Comparison of ENCODE assay signal across 8 mouse cellular contexts in the genomic region with DNA sequence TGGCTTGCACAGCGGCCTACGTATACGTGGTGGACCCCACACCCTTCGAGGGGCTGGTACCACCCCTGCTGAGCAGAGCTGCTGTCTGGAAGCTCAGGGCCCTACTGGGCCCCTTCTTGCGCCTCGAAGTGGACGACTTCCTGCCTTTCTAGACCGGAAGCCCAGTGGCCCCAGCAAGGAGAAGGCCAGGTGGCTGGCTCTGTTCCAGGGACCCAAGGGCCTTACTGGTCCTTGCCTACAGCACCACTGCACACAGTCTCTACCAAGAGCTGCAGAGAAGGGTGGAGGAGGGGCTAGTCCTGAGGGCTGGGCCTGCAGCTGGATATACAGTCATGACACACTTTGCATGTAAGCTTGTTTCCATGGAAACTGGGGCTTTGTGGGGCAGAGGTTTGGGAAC. TPM values are rescaled to one million over a fixed set of nuclear protein-coding genes. Genes with fewer than 3 reads are reported as not detected.
DNase-seq lines count a peak whose midpoint lies in the region; ATAC-seq and TF ChIP-seq lines count a peak whose summit lies in the region.

No protein-coding gene starts in this region.

- no peaks in the 10 kb centered on the region for H3K27me3 ChIP-seq in kidney, embryonic 14.5 days (ENCODE audit: control insufficient read depth, insufficient read depth, low read length)
- H3K27me3 ChIP-seq in forebrain, embryonic 10.5 days (ENCODE audit: poor library complexity, severe bottlenecking) = no peaks in the 10 kb centered on the region
- no peaks in the 10 kb centered on the region for H3K27me3 ChIP-seq in kidney, postnatal 0 days (ENCODE audit: insufficient read depth, low read length)
- H3K27me3 ChIP-seq in midbrain, postnatal 0 days (ENCODE audit: insufficient read depth, low read length) = no peaks in the 10 kb centered on the region

- H3K4me1 ChIP-seq in kidney, embryonic 14.5 days (ENCODE audit: control insufficient read depth, insufficient read depth, low read length) = peaks cover 12% of the 10 kb centered on the region
- H3K4me1 ChIP-seq in forebrain, embryonic 10.5 days = peaks cover 24% of the 10 kb centered on the region
- peaks cover 7% of the 10 kb centered on the region for H3K4me1 ChIP-seq in kidney, postnatal 0 days (replicated peaks; ENCODE audit: insufficient read depth, low read length)
- H3K4me1 ChIP-seq in midbrain, postnatal 0 days (ENCODE audit: insufficient read depth, low read length) = peaks cover 8% of the 10 kb centered on the region

- peak; percentile 60 for ATAC-seq in kidney, embryonic 14.5 days (ENCODE audit: low FRiP score, low TSS enrichment)
- ATAC-seq in kidney, postnatal 0 days (replicated peaks; ENCODE audit: low FRiP score, low read depth) = no peak
- ATAC-seq in midbrain, postnatal 0 days (ENCODE audit: low FRiP score) = 0 out of 2 replicates have a peak, but pooled peaks have one; percentile 42
- ATAC-seq in cerebellum, adult (ENCODE audit: insufficient number of reproducible peaks, low FRiP score, low TSS enrichment) = no peak

- whole genome bisulfite sequencing in kidney, embryonic 14.5 days = 41% methylated on average over 8 of the region's 8 CpGs
- WGBS in forebrain, embryonic 10.5 days = 78% methylated on average over 8 of the region's 8 CpGs
- 48% methylated on average over 8 of the region's 8 CpGs for WGBS in kidney, postnatal 0 days
- WGBS in midbrain, postnatal 0 days = 53% methylated on average over 8 of the region's 8 CpGs

- H3K9ac ChIP-seq in kidney, embryonic 14.5 days (ENCODE audit: low read depth, low read length) = 0 out of 2 replicates have a peak overlapping the region, but pooled peaks have one; percentile 23
- no peak overlapping the region for H3K9ac ChIP-seq in kidney, postnatal 0 days (ENCODE audit: low read depth, low read length)
- H3K9ac ChIP-seq in midbrain, postnatal 0 days (replicated peaks; ENCODE audit: low read length, poor library complexity, severe bottlenecking) = no peak overlapping the region; the same call in 1 of the 2 replicates

- DNase-seq in kidney, adult 8-10 months = no peak
- peak; percentile 34 for DNase-seq in ZHBTc4 (ENCODE audit: low read depth, low spot score)
- DNase-seq in forebrain, embryonic 10.5 days (ENCODE audit: extremely low spot score, low spot score) = no peak
- peak; percentile 62 for DNase-seq in kidney, postnatal 0 days (ENCODE audit: low spot score)
- DNase-seq in midbrain, postnatal 0 days (ENCODE audit: low spot score) = peak; percentile 53
- no peak for DNase-seq in layer of hippocampus, adult 18-20 months (ENCODE audit: low spot score in 2 of 2)

- no peak for TF ChIP-seq CTCF in kidney, postnatal 0 days (IDR thresholded peaks at IDR 0.05; ENCODE audit: low read depth)
- TF ChIP-seq CTCF in midbrain, postnatal 0 days (IDR thresholded peaks at IDR 0.05) = no peak

- H3K4me2 ChIP-seq in kidney, embryonic 14.5 days (replicated peaks; ENCODE audit: low read depth, low read length) = no peak overlapping the region
- no peak overlapping the region for H3K4me2 ChIP-seq in kidney, postnatal 0 days (ENCODE audit: low read length)
- no peak overlapping the region for H3K4me2 ChIP-seq in midbrain, postnatal 0 days (ENCODE audit: low read depth, low read length, poor library complexity, severe bottlenecking)

- no peaks in the 10 kb centered on the region for H3K9me3 ChIP-seq in kidney, embryonic 14.5 days (ENCODE audit: control insufficient read depth, low read length)
- no peaks in the 10 kb centered on the region for H3K9me3 ChIP-seq in forebrain, embryonic 10.5 days
- no peaks in the 10 kb centered on the region for H3K9me3 ChIP-seq in kidney, postnatal 0 days (replicated peaks; ENCODE audit: low read length)
- no peaks in the 10 kb centered on the region for H3K9me3 ChIP-seq in midbrain, postnatal 0 days (ENCODE audit: low read length)

- H3K27ac ChIP-seq in kidney, embryonic 14.5 days (ENCODE audit: low read depth, low read length) = no peak overlapping the region; the same call in 1 of the 2 replicates
- H3K27ac ChIP-seq in forebrain, embryonic 10.5 days = peak overlapping the region; percentile 71
- no peak overlapping the region for H3K27ac ChIP-seq in kidney, postnatal 0 days
- peak overlapping the region; percentile 43; the same call in 1 of the 2 replicates for H3K27ac ChIP-seq in midbrain, postnatal 0 days (ENCODE audit: low read depth, low read length)

- H3K4me3 ChIP-seq in kidney, embryonic 14.5 days (ENCODE audit: low read length) = no peak overlapping the region
- H3K4me3 ChIP-seq in forebrain, embryonic 10.5 days = no peak overlapping the region
- no peak overlapping the region for H3K4me3 ChIP-seq in kidney, postnatal 0 days (replicated peaks; ENCODE audit: low read depth, low read length)
- H3K4me3 ChIP-seq in midbrain, postnatal 0 days (ENCODE audit: low read depth, low read length) = no peak overlapping the region

- H3K36me3 ChIP-seq in kidney, embryonic 14.5 days (ENCODE audit: control insufficient read depth, insufficient read depth, low read length) = peaks cover 27% of the 10 kb centered on the region
- peaks cover 39% of the 10 kb centered on the region for H3K36me3 ChIP-seq in forebrain, embryonic 10.5 days (replicated peaks)
- H3K36me3 ChIP-seq in kidney, postnatal 0 days (ENCODE audit: insufficient read depth, low read length) = peaks cover 25% of the 10 kb centered on the region
- H3K36me3 ChIP-seq in midbrain, postnatal 0 days (ENCODE audit: insufficient read depth, low read length) = peaks cover 25% of the 10 kb centered on the region

RNA-seq across cellular contexts. Expression of a gene that starts 2.3 kb away (rescaled TPM):
- polyA plus RNA-seq in kidney, embryonic 14.5 days (2014; fragmentation: Nextera tagmentation; extraction: Ambion mirVana) = not detected in 2 replicates
- polyA plus RNA-seq in forebrain, embryonic 10.5 days (2016; fragmentation: Nextera tagmentation; extraction: Ambion mirVana) = not detected in 2 replicates
- polyA plus RNA-seq in kidney, postnatal 0 days (2015; fragmentation: Nextera tagmentation; extraction: Ambion mirVana) = not detected in 2 replicates
- total RNA-seq in midbrain, postnatal 0 days (2014; rRNA removed) = not detected in 2 replicates
- not detected in 2 replicates for polyA plus RNA-seq in midbrain, postnatal 0 days (2015; fragmentation: Nextera tagmentation; extraction: Ambion mirVana)
- not detected for total RNA-seq in layer of hippocampus, adult 18-20 months (2021)

RNA-seq across cellular contexts. Expression of a gene that starts 14.9 kb away (rescaled TPM):
- polyA plus RNA-seq in kidney, embryonic 14.5 days (2014; fragmentation: Nextera tagmentation; extraction: Ambion mirVana) = 14.4 and 17.2 TPM in 2 replicates
- polyA plus RNA-seq in forebrain, embryonic 10.5 days (2016; fragmentation: Nextera tagmentation; extraction: Ambion mirVana) = 9.7 and 10.5 TPM in 2 replicates
- polyA plus RNA-seq in kidney, postnatal 0 days (2015; fragmentation: Nextera tagmentation; extraction: Ambion mirVana) = 13.1 and 13.5 TPM in 2 replicates
- total RNA-seq in midbrain, postnatal 0 days (2014; rRNA removed) = 34.1 and 41.2 TPM in 2 replicates
- 13.8 and 14.6 TPM in 2 replicates for polyA plus RNA-seq in midbrain, postnatal 0 days (2015; fragmentation: Nextera tagmentation; extraction: Ambion mirVana)
- 10 to 100 TPM; 69.4 to 75.9 TPM for total RNA-seq in layer of hippocampus, adult 18-20 months (2021)

RNA-seq across cellular contexts. Expression of a gene that starts 28.5 kb away (rescaled TPM):
- polyA plus RNA-seq in kidney, embryonic 14.5 days (2014; fragmentation: Nextera tagmentation; extraction: Ambion mirVana) = 78.3 and 83.4 TPM in 2 replicates
- polyA plus RNA-seq in forebrain, embryonic 10.5 days (2016; fragmentation: Nextera tagmentation; extraction: Ambion mirVana) = 134 and 139 TPM in 2 replicates
- 53.0 and 59.2 TPM in 2 replicates for polyA plus RNA-seq in kidney, postnatal 0 days (2015; fragmentation: Nextera tagmentation; extraction: Ambion mirVana)
- 55.5 and 57.4 TPM in 2 replicates for total RNA-seq in midbrain, postnatal 0 days (2014; rRNA removed)
- 67.6 and 76.4 TPM in 2 replicates for polyA plus RNA-seq in midbrain, postnatal 0 days (2015; fragmentation: Nextera tagmentation; extraction: Ambion mirVana)
- total RNA-seq in layer of hippocampus, adult 18-20 months (2021) = 10 to 100 TPM; 50.7 to 53.0 TPM

RNA-seq across cellular contexts. Expression of a gene that starts 28.5 kb away (rescaled TPM):
- 846 and 1,191 TPM in 2 replicates for polyA plus RNA-seq in kidney, embryonic 14.5 days (2014; fragmentation: Nextera tagmentation; extraction: Ambion mirVana)
- 1,297 and 1,372 TPM in 2 replicates for polyA plus RNA-seq in forebrain, embryonic 10.5 days (2016; fragmentation: Nextera tagmentation; extraction: Ambion mirVana)
- 457 and 487 TPM in 2 replicates for polyA plus RNA-seq in kidney, postnatal 0 days (2015; fragmentation: Nextera tagmentation; extraction: Ambion mirVana)
- total RNA-seq in midbrain, postnatal 0 days (2014; rRNA removed) = 170 and 192 TPM in 2 replicates
- 412 and 447 TPM in 2 replicates for polyA plus RNA-seq in midbrain, postnatal 0 days (2015; fragmentation: Nextera tagmentation; extraction: Ambion mirVana)
- 10 to 100 TPM; 88.9 to 95.6 TPM for total RNA-seq in layer of hippocampus, adult 18-20 months (2021)

RNA-seq across cellular contexts. Expression of a gene that starts 38.1 kb away (rescaled TPM):
- 1.2 and 1.9 TPM in 2 replicates for polyA plus RNA-seq in kidney, embryonic 14.5 days (2014; fragmentation: Nextera tagmentation; extraction: Ambion mirVana)
- polyA plus RNA-seq in forebrain, embryonic 10.5 days (2016; fragmentation: Nextera tagmentation; extraction: Ambion mirVana) = 3.0 and 5.8 TPM in 2 replicates
- polyA plus RNA-seq in kidney, postnatal 0 days (2015; fragmentation: Nextera tagmentation; extraction: Ambion mirVana) = 0.91 and 3.0 TPM in 2 replicates
- 0.57 TPM in 1 of 2 replicates, not detected in the other for total RNA-seq in midbrain, postnatal 0 days (2014; rRNA removed)
- 1.3 TPM in 1 of 2 replicates, not detected in the other for polyA plus RNA-seq in midbrain, postnatal 0 days (2015; fragmentation: Nextera tagmentation; extraction: Ambion mirVana)
- not detected for total RNA-seq in layer of hippocampus, adult 18-20 months (2021)

Comparison
In these comparisons a context has a peak if more than half of its experiments do, and no peak if none do; other contexts are left out.
1. ATAC-seq: peak in kidney, embryonic 14.5 days (single experiment) and midbrain, postnatal 0 days (single experiment); none in kidney, postnatal 0 days (single experiment) and cerebellum, adult (single experiment).
2. DNase-seq: peak in ZHBTc4 (single experiment), kidney, postnatal 0 days (single experiment) and midbrain, postnatal 0 days (single experiment); none in kidney, adult 8-10 months (0 of 2), forebrain, embryonic 10.5 days (single experiment) and layer of hippocampus, adult 18-20 months (0 of 2).
3. H3K27ac ChIP-seq: peak in forebrain, embryonic 10.5 days (single experiment) and midbrain, postnatal 0 days (single experiment); none in kidney, embryonic 14.5 days (single experiment) and kidney, postnatal 0 days (single experiment).